ENCODE assay signal across 11 mouse cellular contexts in the genomic region with DNA sequence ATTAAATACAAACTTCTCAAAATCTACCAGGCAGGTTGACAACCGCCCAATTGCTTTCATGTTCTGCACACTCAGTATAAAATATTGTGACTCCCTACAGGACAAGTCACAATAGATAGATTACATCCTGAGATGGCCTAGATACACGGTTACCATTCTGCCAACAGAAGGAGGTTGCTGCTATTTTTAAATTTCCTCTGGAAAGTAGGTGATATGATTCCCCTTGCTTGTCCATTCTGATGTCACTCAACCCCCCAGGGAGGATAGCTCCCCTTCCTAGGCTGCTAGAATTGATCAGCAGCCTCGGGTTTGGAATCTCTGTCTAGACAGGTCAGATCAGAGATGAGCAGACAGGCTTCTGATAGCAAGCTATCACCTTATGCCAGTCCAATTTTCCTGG.
DNase-seq lines count a peak whose midpoint lies in the region.
"Had no signal": no experiment of that assay in that cellular context is flagged by ENCODE, and none has a peak within 500 bp of the region (broad histone marks: within the 10 kb centered on the region; RNA-seq: fewer than 3 reads in every experiment).

No protein-coding gene starts in this region.

- DNase-seq in heart, adult 11 months, result peak; percentile 22
- DNase-seq in heart, postnatal 10 days, result no peak
- peak; percentile 8 for DNase-seq in cerebellum, adult 11 months
- peak; percentile 35 to 51 for DNase-seq in cerebellum, adult 18-20 months
- DNase-seq in cerebellum, postnatal 14 days, result peak; percentile 23 to 38
- DNase-seq in layer of hippocampus, postnatal 36 days, result no peak
- DNase-seq in thymus, postnatal 36 days, result no peak
- DNase-seq: adrenal gland, postnatal 10 days; left cerebral cortex, postnatal 4 days; lung, embryonic 14.5 days; right cerebral cortex, adult 18-20 months had no signal

- intact Hi-C loops in heart, postnatal 10 days (cut with DNase I), result no loop called here

Comparison
In these comparisons a context has a peak if more than half of its experiments do, and no peak if none do; other contexts are left out.
1. DNase-seq: peak in heart, adult 11 months (single experiment), cerebellum, adult 11 months (single experiment), cerebellum, adult 18-20 months (2 of 2) and cerebellum, postnatal 14 days (2 of 2); none in heart, postnatal 10 days (0 of 2), layer of hippocampus, postnatal 36 days (0 of 2) and thymus, postnatal 36 days (0 of 2).